Mouse (Mus musculus): ENCODE data around the gene B3galt1. TPM values are rescaled to one million over a fixed set of nuclear protein-coding genes. Genes with fewer than 3 reads are reported as not detected.

B3galt1 gene
- total RNA-seq, 1 experiment from 2014 or later, result 0.60 TPM

GRCm38 (mm10) chr2:67657372-67657771 lies 91.7 kb downstream of the B3galt1 start:
- no peak for ATAC-seq (replicated peaks in 1 of 2; ENCODE audit: insufficient read depth in 1 of 2, low FRiP score in 2 of 2, low TSS enrichment in 1 of 2, low read depth in 1 of 2, poor library complexity in 2 of 2, severe bottlenecking in 2 of 2)

DNA sequence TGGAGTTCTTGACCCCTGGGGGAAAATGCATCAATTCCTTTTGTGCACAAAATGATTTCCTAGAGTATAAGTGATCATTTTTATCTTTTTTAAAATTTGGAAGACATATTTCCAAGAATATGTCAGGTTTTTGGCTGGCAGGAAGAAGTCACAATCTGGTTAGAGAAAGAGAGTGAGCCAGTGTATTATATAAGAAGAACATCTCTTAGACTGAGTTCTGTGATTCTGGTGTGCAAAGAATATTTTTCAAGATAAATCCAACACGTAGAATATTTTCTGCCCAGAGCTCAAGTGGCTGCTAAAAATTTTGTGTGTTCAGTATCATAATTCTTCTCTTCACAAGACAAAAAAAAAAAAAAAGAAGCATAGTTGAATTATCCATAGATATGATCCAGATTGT lies 92.4 kb downstream of the B3galt1 start:
- no peak for ATAC-seq (replicated peaks in 1 of 2; ENCODE audit: insufficient read depth in 1 of 2, low FRiP score in 2 of 2, low TSS enrichment in 1 of 2, low read depth in 1 of 2, poor library complexity in 2 of 2, severe bottlenecking in 2 of 2)

- no peak for ATAC-seq (replicated peaks in 1 of 2; ENCODE audit: insufficient read depth in 1 of 2, low FRiP score in 2 of 2, low TSS enrichment in 1 of 2, low read depth in 1 of 2, poor library complexity in 2 of 2, severe bottlenecking in 2 of 2)
Measured at GRCm38 (mm10) chr2:67671721-67672120, 106.0 kb downstream of the B3galt1 start.

- no peak for ATAC-seq (replicated peaks in 1 of 2; ENCODE audit: insufficient read depth in 1 of 2, low FRiP score in 2 of 2, low TSS enrichment in 1 of 2, low read depth in 1 of 2, poor library complexity in 2 of 2, severe bottlenecking in 2 of 2)
Measured at GRCm38 (mm10) chr2:67677697-67678096, 112.0 kb downstream of the B3galt1 start.

- no peak for ATAC-seq (replicated peaks in 1 of 2; ENCODE audit: insufficient read depth in 1 of 2, low FRiP score in 2 of 2, low TSS enrichment in 1 of 2, low read depth in 1 of 2, poor library complexity in 2 of 2, severe bottlenecking in 2 of 2)
Measured at GRCm38 (mm10) chr2:67724249-67724648, 158.6 kb downstream of the B3galt1 start.

DNA sequence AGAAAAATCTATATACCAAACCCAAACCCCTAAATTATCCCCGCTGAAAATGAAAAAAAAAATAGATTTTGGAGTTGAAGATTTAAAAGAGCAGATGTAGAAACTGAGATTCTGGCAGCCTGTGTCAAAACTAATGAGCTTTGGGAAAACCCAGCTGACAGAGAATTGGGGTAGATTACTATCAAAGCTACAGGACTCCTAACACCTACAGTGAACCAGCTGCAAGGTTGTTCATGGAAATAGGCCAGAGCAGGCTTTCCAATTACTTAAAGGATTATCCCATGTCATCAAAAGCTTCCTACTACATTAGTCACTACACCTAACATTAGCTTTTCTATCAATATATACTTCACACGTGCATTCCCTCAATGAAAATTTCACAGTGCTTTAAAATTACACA lies 165.1 kb downstream of the B3galt1 start:
- no peak for ATAC-seq (replicated peaks in 1 of 2; ENCODE audit: insufficient read depth in 1 of 2, low FRiP score in 2 of 2, low TSS enrichment in 1 of 2, low read depth in 1 of 2, poor library complexity in 2 of 2, severe bottlenecking in 2 of 2)

GRCm38 (mm10) chr2:67751585-67751984 lies 185.9 kb downstream of the B3galt1 start:
- ATAC-seq (replicated peaks in 1 of 2; ENCODE audit: insufficient read depth in 1 of 2, low FRiP score in 2 of 2, low TSS enrichment in 1 of 2, low read depth in 1 of 2, poor library complexity in 2 of 2, severe bottlenecking in 2 of 2), result no peak

DNA sequence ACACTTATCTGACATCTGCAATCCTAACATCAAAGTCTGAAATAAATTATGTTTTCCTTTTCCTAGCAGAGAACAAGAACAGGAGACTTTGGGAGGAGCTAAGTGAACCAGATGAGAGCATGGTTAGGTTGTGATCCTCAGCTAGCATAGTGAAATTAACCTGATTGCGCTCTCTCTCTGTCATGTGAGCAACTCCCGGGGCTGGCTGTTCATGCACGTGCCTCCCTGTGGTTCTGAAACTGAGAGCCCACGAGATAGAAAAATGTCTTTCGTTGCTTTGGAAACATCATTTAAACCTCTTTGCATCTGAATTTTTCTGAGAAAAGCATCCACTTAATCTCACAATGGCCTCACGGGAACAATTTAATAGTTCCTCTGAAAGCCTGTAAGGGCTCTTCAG lies 190.8 kb downstream of the B3galt1 start:
- no peak for ATAC-seq (replicated peaks in 1 of 2; ENCODE audit: insufficient read depth in 1 of 2, low FRiP score in 2 of 2, low TSS enrichment in 1 of 2, low read depth in 1 of 2, poor library complexity in 2 of 2, severe bottlenecking in 2 of 2)

GRCm38 (mm10) chr2:67787536-67787935 lies 221.9 kb downstream of the B3galt1 start:
- no peak for ATAC-seq (replicated peaks in 1 of 2; ENCODE audit: insufficient read depth in 1 of 2, low FRiP score in 2 of 2, low TSS enrichment in 1 of 2, low read depth in 1 of 2, poor library complexity in 2 of 2, severe bottlenecking in 2 of 2)

DNA sequence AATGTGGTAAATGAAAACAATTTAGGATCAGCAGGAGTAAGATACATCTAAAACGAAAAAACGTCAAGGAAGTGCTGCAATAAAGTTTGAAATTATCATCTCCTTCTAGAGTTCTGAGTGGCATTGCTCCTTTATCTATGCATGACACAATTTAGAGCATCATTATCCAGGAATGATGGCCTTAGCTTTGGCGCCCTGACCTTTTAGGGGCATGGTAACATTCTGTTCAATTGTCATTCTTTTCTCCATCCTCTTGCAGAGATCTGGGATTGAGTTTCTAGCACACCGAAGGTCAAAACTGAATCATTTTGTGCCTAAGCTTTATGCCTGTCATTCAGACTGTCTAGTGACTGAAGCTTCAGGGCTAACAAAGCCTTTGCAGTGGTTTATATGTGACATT lies 231.9 kb downstream of the B3galt1 start:
- ATAC-seq (replicated peaks in 1 of 2; ENCODE audit: insufficient read depth in 1 of 2, low FRiP score in 2 of 2, low TSS enrichment in 1 of 2, low read depth in 1 of 2, poor library complexity in 2 of 2, severe bottlenecking in 2 of 2), result no peak

DNA sequence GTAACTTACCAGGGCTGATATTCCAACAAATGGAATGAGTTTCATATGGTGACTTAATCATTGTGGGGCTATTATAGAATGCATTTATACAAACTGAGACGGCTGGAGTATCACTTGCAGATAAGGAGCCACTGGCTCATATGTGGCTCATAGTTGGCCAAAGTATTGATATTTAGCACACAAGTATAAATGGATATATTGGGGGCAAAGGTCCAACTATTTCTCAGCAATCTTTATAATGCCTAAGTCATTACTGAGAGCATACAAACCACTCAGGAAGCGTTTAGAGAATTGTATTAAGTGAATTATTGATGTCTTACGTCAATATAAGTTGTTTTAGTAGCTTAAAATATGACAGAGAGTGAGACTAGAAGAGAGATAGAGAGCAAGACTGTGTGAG lies 234.3 kb downstream of the B3galt1 start:
- no peak for ATAC-seq (replicated peaks in 1 of 2; ENCODE audit: insufficient read depth in 1 of 2, low FRiP score in 2 of 2, low TSS enrichment in 1 of 2, low read depth in 1 of 2, poor library complexity in 2 of 2, severe bottlenecking in 2 of 2)

DNA sequence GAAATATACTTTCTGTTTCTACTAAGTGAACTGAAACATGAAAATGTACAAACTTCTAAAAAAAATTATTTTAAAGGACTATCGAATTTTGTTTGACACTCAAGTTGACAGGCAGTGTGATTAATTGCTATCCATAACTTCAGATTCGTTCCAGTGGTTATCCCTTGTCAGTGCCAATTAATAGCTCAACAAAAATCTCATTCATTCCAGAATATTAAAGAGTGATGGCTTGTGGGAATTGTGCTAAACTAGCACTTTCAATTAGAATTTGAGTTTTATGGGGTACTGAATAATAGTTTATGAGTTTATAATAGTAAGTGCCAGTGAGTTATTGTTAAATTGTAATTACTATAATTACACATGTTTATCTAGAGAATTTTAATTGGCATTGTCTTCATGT lies 250.5 kb downstream of the B3galt1 start:
- ATAC-seq (replicated peaks in 1 of 2; ENCODE audit: insufficient read depth in 1 of 2, low FRiP score in 2 of 2, low TSS enrichment in 1 of 2, low read depth in 1 of 2, poor library complexity in 2 of 2, severe bottlenecking in 2 of 2), result no peak

DNA sequence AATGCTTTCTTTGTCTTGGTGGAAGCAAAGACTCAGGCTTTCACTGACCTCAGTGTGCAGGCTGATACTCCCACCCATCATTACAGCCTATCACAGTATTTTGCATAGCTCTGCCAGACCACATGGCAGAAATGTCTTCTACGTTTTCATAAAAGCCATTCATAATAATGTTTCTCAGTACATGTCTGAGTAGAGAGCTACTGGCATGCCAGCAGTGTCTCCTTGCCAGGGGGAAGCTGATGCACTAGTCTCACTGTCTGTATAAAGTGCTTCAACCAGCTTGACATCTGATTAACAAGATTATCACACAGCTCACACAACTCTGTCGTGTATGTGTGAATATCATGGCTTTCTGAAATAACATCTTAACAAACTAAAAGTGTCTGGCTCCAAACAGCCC lies 252.3 kb downstream of the B3galt1 start:
- ATAC-seq (replicated peaks in 1 of 2; ENCODE audit: insufficient read depth in 1 of 2, low FRiP score in 2 of 2, low TSS enrichment in 1 of 2, low read depth in 1 of 2, poor library complexity in 2 of 2, severe bottlenecking in 2 of 2), result no peak

- ATAC-seq (replicated peaks in 1 of 2; ENCODE audit: insufficient read depth in 1 of 2, low FRiP score in 2 of 2, low TSS enrichment in 1 of 2, low read depth in 1 of 2, poor library complexity in 2 of 2, severe bottlenecking in 2 of 2), result no peak
Measured at GRCm38 (mm10) chr2:67822360-67822759, 256.7 kb downstream of the B3galt1 start.

DNA sequence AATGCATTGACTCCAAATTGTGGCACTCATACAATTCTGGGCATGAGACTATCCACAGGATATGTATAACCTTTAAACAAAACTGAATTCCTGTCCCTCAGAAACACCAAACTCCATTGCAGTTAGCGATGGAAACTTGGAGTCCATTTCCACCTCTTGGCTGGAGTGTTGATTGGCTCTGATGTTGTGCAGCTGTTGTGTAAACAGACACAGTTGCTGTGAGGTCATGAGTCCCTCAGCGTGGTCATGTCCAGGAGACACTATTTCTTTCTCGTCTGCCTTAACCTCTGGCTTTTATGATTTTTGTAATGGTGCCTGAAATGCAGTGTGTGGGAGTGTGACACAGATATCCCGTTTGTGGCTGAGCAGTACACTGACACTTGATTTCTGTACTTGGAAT lies 262.0 kb downstream of the B3galt1 start:
- no peak for ATAC-seq (replicated peaks in 1 of 2; ENCODE audit: insufficient read depth in 1 of 2, low FRiP score in 2 of 2, low TSS enrichment in 1 of 2, low read depth in 1 of 2, poor library complexity in 2 of 2, severe bottlenecking in 2 of 2)

DNA sequence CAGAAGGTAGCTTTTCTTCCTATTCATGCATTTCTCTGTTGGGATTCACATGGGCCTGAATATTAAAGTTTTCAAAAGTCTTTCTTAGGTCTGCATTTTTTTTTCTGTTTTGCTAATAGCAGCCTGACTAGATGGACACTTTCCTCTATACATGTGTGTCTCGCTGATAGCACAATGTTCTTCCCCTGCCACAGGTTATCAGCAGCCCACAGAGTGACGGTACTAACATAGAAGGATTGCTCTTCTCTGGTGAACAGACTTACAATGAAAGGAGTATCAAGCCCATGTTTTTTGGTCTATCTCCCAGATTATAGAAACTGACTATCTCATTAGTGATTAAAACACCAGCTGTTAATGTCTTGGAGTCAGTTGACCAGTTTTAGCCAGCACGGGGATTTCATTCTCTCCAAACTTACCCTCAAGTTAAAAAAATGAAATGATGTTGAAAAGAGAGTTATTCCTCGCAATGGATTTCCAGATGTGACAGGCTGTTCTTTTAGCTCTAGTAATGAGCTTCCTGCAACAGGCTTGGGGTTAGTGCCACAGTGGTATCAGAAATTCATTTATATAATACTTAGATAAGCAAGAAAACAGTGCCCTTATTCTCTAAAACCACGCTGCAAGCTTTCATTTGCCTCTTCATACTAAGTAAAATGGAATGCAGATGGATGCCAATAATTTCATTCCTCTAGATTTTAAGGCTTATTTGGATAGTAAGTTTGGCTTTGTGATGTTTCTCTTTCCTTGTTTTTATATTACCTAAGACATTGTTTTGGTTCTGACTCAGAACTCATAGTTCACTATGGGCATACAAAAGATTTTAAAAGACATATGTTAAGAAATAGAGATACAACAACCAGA lies 263.6 kb downstream of the B3galt1 start:
- ATAC-seq (replicated peaks in 1 of 2; ENCODE audit: insufficient read depth in 1 of 2, low FRiP score in 2 of 2, low TSS enrichment in 1 of 2, low read depth in 1 of 2, poor library complexity in 2 of 2, severe bottlenecking in 2 of 2), result no peak

- ATAC-seq (replicated peaks in 1 of 2; ENCODE audit: insufficient read depth in 1 of 2, low FRiP score in 2 of 2, low TSS enrichment in 1 of 2, low read depth in 1 of 2, poor library complexity in 2 of 2, severe bottlenecking in 2 of 2), result no peak
Measured at GRCm38 (mm10) chr2:67847806-67848205, 282.1 kb downstream of the B3galt1 start.

DNA sequence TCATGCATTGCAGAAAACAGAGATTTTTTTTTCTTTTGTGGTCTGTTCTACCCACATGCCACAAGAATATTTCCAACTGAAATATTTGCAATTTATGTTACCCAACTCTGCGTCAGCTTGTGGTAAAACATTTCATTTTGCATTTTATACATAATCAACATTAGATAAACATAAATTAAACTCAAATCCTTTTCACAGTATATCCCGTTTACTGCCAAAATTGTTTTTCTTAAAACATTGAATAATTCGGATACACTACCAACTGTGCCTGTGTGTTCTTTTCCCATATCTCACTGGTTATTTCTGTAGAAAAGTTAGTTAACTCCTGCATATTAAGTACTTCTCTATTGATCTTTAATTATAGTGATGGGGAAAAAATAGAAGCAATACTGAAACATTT lies 285.1 kb downstream of the B3galt1 start:
- ATAC-seq (replicated peaks in 1 of 2; ENCODE audit: insufficient read depth in 1 of 2, low FRiP score in 2 of 2, low TSS enrichment in 1 of 2, low read depth in 1 of 2, poor library complexity in 2 of 2, severe bottlenecking in 2 of 2), result no peak

- no peak for ATAC-seq (replicated peaks in 1 of 2; ENCODE audit: insufficient read depth in 1 of 2, low FRiP score in 2 of 2, low TSS enrichment in 1 of 2, low read depth in 1 of 2, poor library complexity in 2 of 2, severe bottlenecking in 2 of 2)
Measured at GRCm38 (mm10) chr2:67858340-67858739, 292.7 kb downstream of the B3galt1 start.
